Mouse (Mus musculus) small intestine, adult 2 months (tissue): Measurements from ENCODE around the gene Adgrf3. TPM values are rescaled to one million over a fixed set of nuclear protein-coding genes. Genes with fewer than 3 reads are reported as not detected.
"Not testable (repeated sequence)": the region's sequence is repeated elsewhere in the genome, so short reads cannot be mapped to it uniquely, and the experiment has no call there.

Experiments
- H3K27ac ChIP-seq: fragments of 200-500 bp; 2 replicates; pipeline ENCODE4 v1.5.1; 2012; ENCODE audit warnings: low read depth, low read length, control low read depth, inconsistent platforms; ENCODE audit not compliant: insufficient read depth
- H3K27me3 ChIP-seq: fragments of 200-500 bp; 2 replicates; pipeline ENCODE4 v1.6.1; 2012; ENCODE audit warnings: mild to moderate bottlenecking, moderate library complexity, low read length, inconsistent platforms; ENCODE audit not compliant: control insufficient read depth, insufficient read depth
- H3K36me3 ChIP-seq: fragments of 200-500 bp; 2 replicates; pipeline ENCODE4 v1.6.1; 2012; ENCODE audit warnings: mild to moderate bottlenecking, low read length, control low read depth, inconsistent platforms; ENCODE audit not compliant: control insufficient read depth, insufficient read depth
- H3K4me1 ChIP-seq: fragments of 200-500 bp; 2 replicates; pipeline ENCODE4 v1.6.1; 2012; ENCODE audit warnings: low read length, inconsistent platforms, mixed read lengths; ENCODE audit not compliant: control insufficient read depth, insufficient read depth, insufficient read length
- H3K4me3 ChIP-seq: fragments of 200-500 bp; 2 replicates; pipeline ENCODE4 v1.5.1; 2012; ENCODE audit warnings: low read depth, mild to moderate bottlenecking, control low read depth, inconsistent platforms, low read length, moderate library complexity
- CTCF ChIP-seq: fragments of 200-500 bp; IDR thresholded peaks from 2 replicates; pipeline ENCODE4 v1.5.1; 2012; ENCODE audit warnings: low read depth, mild to moderate bottlenecking, control low read depth, inconsistent platforms, low read length, moderate library complexity, mixed read lengths; ENCODE audit not compliant: insufficient replicate concordance, insufficient read length; ENCODE audit errors: extremely low read depth
- POLR2A ChIP-seq: fragments of 200-500 bp; IDR thresholded peaks from 2 replicates; pipeline ENCODE4 v1.6.1; 2012; ENCODE audit warnings: low read depth, mild to moderate bottlenecking, control low read depth, inconsistent platforms, low read length, moderate library complexity
- WGBS: fragments of 180-500 bp; shearing (Covaris S2); methylation state at CpG from one replicate; pipeline ENCODE4 v1.1.7; 2018; 5-methylcytosine and 5-hydroxymethylcytosine counted together
- polyA plus RNA-seq: library from polyadenylated mRNA; depleted of rRNA; stranded (reverse); fragments of >200 nt; gene quantifications from 2 replicates; pipeline ENCODE4 v1.2.3, GENCODE M21; 2012

Gene Adgrf3
- polyA plus RNA-seq, 1 experiment, result 0.04 TPM

DNA sequence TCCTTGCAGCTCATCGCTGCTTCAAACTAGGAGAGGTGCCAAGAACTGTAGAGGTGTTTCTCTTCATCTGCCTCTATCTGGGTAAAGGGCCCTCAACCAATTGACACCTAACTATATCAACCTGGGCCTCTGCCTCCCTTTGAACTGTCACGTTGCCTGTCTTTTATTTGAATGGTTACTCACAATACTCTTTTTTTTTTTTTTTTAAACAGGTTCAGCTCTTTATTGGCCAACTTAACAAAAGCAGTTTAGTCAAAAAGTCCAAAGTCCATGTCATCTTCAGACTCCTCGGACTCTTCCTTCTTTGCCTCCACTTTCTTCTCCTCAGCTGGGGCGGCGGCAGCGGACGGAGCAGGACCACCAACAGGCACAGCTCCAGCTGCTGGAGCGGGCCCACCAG, 15.1 kb upstream of the Adgrf3 start:
- H3K4me3 ChIP-seq, result no peak overlapping the region
- TF ChIP-seq POLR2A (no peak), CTCF (no peak)
- peaks cover 1% of the 10 kb centered on the region; the same call in 1 of the 2 replicates for H3K4me1 ChIP-seq
- no peak overlapping the region for H3K27ac ChIP-seq
- no peaks in the 10 kb centered on the region for H3K36me3 ChIP-seq
- H3K27me3 ChIP-seq, result no peaks in the 10 kb centered on the region
- WGBS, result 72% methylated on average over 8 of the region's 8 CpGs

GRCm38 (mm10) chr5:30219715-30220114, 14.2 kb upstream of the Adgrf3 start:
- no peak overlapping the region for H3K4me3 ChIP-seq
- H3K27me3 ChIP-seq, result no peaks in the 10 kb centered on the region
- 82% methylated on average over 2 of the region's 2 CpGs for WGBS
- no peak overlapping the region for H3K27ac ChIP-seq
- TF ChIP-seq CTCF (no peak), POLR2A (no peak)
- peaks cover 1% of the 10 kb centered on the region; the same call in 1 of the 2 replicates for H3K4me1 ChIP-seq
- no peaks in the 10 kb centered on the region for H3K36me3 ChIP-seq

DNA sequence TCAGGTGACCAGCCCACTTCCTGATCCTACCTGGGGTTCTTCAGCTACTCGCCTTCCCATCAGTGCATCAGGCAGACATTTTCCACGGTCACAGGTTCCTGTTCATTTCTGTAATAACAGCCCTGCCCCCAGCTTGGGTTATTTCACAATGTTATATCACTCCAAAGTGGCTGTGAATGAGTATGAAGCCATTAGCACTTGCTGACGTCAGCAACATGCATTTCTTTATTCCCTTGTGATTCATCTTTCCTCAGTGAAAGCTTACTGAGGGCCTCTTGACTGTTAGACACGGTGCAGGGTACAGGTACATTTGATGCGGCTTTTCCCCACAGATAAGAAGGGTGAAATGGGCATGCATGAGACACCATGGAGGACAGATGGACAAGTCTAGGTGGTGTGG, 10.4 kb upstream of the Adgrf3 start:
- TF ChIP-seq POLR2A, result no peak
- TF ChIP-seq CTCF, result no peak
- H3K4me3 ChIP-seq, result no peak overlapping the region
- no peaks in the 10 kb centered on the region for H3K36me3 ChIP-seq
- H3K4me1 ChIP-seq, result peaks cover 1% of the 10 kb centered on the region; the same call in 1 of the 2 replicates
- no peaks in the 10 kb centered on the region for H3K27me3 ChIP-seq
- H3K27ac ChIP-seq, result no peak overlapping the region
- WGBS, result 54% methylated on average over 5 of the region's 5 CpGs

DNA sequence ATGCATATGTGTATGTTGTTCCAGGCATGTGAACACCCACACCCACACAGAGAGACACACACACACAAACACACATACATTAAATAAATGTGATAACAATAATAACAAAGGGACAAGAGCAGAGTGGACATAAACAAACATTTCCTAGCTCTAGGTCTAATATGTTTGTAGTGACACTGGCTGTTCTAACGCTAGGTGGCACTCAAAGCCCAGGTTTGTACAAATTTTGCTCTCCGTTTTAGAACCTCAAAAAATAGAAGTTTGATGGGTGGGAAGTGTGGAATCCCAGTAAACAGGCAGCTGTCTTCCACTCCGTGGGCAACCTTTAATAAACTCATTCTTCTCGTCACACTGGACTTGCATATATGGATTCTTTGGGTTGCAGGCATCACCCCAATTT, 9.4 kb upstream of the Adgrf3 start:
- Histone ChIP-seq H3K27ac (no peak overlapping the region), H3K27me3 (no peaks in the 10 kb centered on the region), H3K4me1 (no peaks in the 10 kb centered on the region), H3K4me3 (no peak overlapping the region), H3K36me3 (no peaks in the 10 kb centered on the region)
- TF ChIP-seq CTCF (no peak), POLR2A (no peak)
- 7% methylated on average over 4 of the region's 4 CpGs for WGBS

DNA sequence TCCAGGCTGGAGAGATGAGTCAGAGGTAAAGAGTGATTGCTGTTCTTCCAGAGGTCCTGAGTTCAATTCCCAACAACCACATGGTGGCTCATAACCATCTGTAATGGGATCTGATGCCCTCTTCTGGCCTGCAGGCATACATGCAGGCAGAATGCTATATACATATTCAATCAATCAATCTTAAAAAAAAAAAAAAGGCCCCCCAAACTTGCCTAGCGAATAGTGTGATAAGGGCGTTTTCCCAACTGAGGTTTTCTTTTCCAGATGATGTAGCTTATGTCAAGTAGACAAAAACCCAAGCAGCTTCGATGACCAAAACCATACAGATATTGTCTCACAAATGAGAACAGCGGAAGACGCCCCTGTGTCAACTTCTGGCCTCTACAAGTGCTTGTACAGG, 5.2 kb upstream of the Adgrf3 start:
- WGBS, result 86% methylated on average over 5 of the region's 5 CpGs
- H3K4me1 ChIP-seq, result not testable (repeated sequence)

GRCm38 (mm10) chr5:30207276-30207675, 1.8 kb upstream of the Adgrf3 start:
- WGBS, result 62% methylated on average over 6 of the region's 6 CpGs
- H3K4me1 ChIP-seq, result no peaks in the 10 kb centered on the region
- no peak overlapping the region for H3K4me3 ChIP-seq
- H3K36me3 ChIP-seq, result no peaks in the 10 kb centered on the region
- TF ChIP-seq CTCF (peak; percentile 54; the same call in 1 of the 2 replicates), POLR2A (no peak)
- no peaks in the 10 kb centered on the region for H3K27me3 ChIP-seq
- no peak overlapping the region for H3K27ac ChIP-seq

More for the DNA sequence above, 5.2 kb upstream of the Adgrf3 start:
- not testable (repeated sequence) for H3K27me3 ChIP-seq, H3K36me3 ChIP-seq, H3K27ac ChIP-seq, H3K4me3 ChIP-seq

- Histone ChIP-seq H3K4me1 (no peaks in the 10 kb centered on the region), H3K36me3 (no peaks in the 10 kb centered on the region), H3K4me3 (no peak overlapping the region), H3K27me3 (no peaks in the 10 kb centered on the region), H3K27ac (no peak overlapping the region)
- TF ChIP-seq CTCF (no peak), POLR2A (no peak)
- 60% methylated on average over 3 of the region's 3 CpGs for WGBS
Measured at GRCm38 (mm10) chr5:30205034-30205433, 488 bp downstream of the Adgrf3 start.

- TF ChIP-seq CTCF (no peak), POLR2A (no peak)
- no peaks in the 10 kb centered on the region for H3K36me3 ChIP-seq
- H3K4me3 ChIP-seq, result no peak overlapping the region
- no peaks in the 10 kb centered on the region for H3K4me1 ChIP-seq
- WGBS, result 48% methylated on average over 1 of the region's 1 CpGs
- no peak overlapping the region for H3K27ac ChIP-seq
- no peaks in the 10 kb centered on the region for H3K27me3 ChIP-seq
Measured at GRCm38 (mm10) chr5:30204441-30204840, 1.1 kb downstream of the Adgrf3 start.
